Mouse (Mus musculus): Measurements from ENCODE around the gene Gm10282.

Gene Gm10282

GRCm38 (mm10) chr8:72298928-72299327, 6.1 kb downstream of the Gm10282 start:
- no peak for DNase-seq (ENCODE audit: low read depth, low spot score)

GRCm38 (mm10) chr8:72296561-72296960, 8.5 kb downstream of the Gm10282 start:
- DNase-seq (ENCODE audit: low read depth, low spot score) = no peak

GRCm38 (mm10) chr8:72295679-72296078, 9.4 kb downstream of the Gm10282 start:
- no peak for DNase-seq (ENCODE audit: low read depth, low spot score)

- DNase-seq (ENCODE audit: low read depth, low spot score) = no peak
Measured at GRCm38 (mm10) chr8:72295125-72295524, 9.9 kb downstream of the Gm10282 start.

- DNase-seq (ENCODE audit: low read depth, low spot score) = no peak
Measured at GRCm38 (mm10) chr8:72293309-72293708, 11.8 kb downstream of the Gm10282 start.

- no peak for DNase-seq (ENCODE audit: low read depth, low spot score)
Measured at GRCm38 (mm10) chr8:72291104-72291503, 14.0 kb downstream of the Gm10282 start.

GRCm38 (mm10) chr8:72289051-72289450, 16.0 kb downstream of the Gm10282 start:
- DNase-seq (ENCODE audit: low read depth, low spot score) = no peak

- DNase-seq (ENCODE audit: low read depth, low spot score) = no peak
Measured at GRCm38 (mm10) chr8:72285285-72285684, 19.8 kb downstream of the Gm10282 start.

- DNase-seq (ENCODE audit: low read depth, low spot score) = no peak
Measured at GRCm38 (mm10) chr8:72281634-72282033, 23.4 kb downstream of the Gm10282 start.

- DNase-seq (ENCODE audit: low read depth, low spot score) = no peak
Measured at GRCm38 (mm10) chr8:72279151-72279550, 25.9 kb downstream of the Gm10282 start.

GRCm38 (mm10) chr8:72277244-72277643, 27.8 kb downstream of the Gm10282 start:
- DNase-seq (ENCODE audit: low read depth, low spot score) = no peak

GRCm38 (mm10) chr8:72273807-72274206, 31.3 kb downstream of the Gm10282 start:
- DNase-seq (ENCODE audit: low read depth, low spot score) = no peak

GRCm38 (mm10) chr8:72273111-72273770, 31.8 kb downstream of the Gm10282 start:
- DNase-seq (ENCODE audit: low read depth, low spot score) = peak; percentile 69

GRCm38 (mm10) chr8:72272361-72272760, 32.7 kb downstream of the Gm10282 start:
- DNase-seq (ENCODE audit: low read depth, low spot score) = peak; percentile 90

GRCm38 (mm10) chr8:72271691-72272090, 33.4 kb downstream of the Gm10282 start:
- DNase-seq (ENCODE audit: low read depth, low spot score) = peak; percentile 76

- peak; percentile 68 for DNase-seq (ENCODE audit: low read depth, low spot score)
Measured at GRCm38 (mm10) chr8:72271051-72271660, 33.9 kb downstream of the Gm10282 start.

GRCm38 (mm10) chr8:72270606-72271005, 34.5 kb downstream of the Gm10282 start:
- no peak for DNase-seq (ENCODE audit: low read depth, low spot score)

GRCm38 (mm10) chr8:72268356-72268755, 36.7 kb downstream of the Gm10282 start:
- DNase-seq (ENCODE audit: low read depth, low spot score) = peak; percentile 41

- no peak for DNase-seq (ENCODE audit: low read depth, low spot score)
Measured at GRCm38 (mm10) chr8:72267106-72267505, 38.0 kb downstream of the Gm10282 start.

- no peak for DNase-seq (ENCODE audit: low read depth, low spot score)
Measured at GRCm38 (mm10) chr8:72266671-72267070, 38.4 kb downstream of the Gm10282 start.

- DNase-seq (ENCODE audit: low read depth, low spot score) = peak; percentile 78
Measured at GRCm38 (mm10) chr8:72265342-72265741, 39.7 kb downstream of the Gm10282 start.

- no peak for DNase-seq (ENCODE audit: low read depth, low spot score)
Measured at GRCm38 (mm10) chr8:72263451-72263850, 41.6 kb downstream of the Gm10282 start.

GRCm38 (mm10) chr8:72262756-72263155, 42.3 kb downstream of the Gm10282 start:
- no peak for DNase-seq (ENCODE audit: low read depth, low spot score)

Data from ZHBTc4 (cell line).